Mouse (Mus musculus) large intestine, adult 2 months (tissue): Measurements from ENCODE around the gene Prpf40b. TPM values are rescaled to one million over a fixed set of nuclear protein-coding genes. Genes with fewer than 3 reads are reported as not detected.

Experiments
- DNase-seq: peaks from one replicate; pipeline ENCODE4 v3.0.0-alpha.2; 2012; ENCODE audit warnings: low read depth, low spot score
- WGBS: fragments of 180-500 bp; shearing (Covaris S2); methylation state at CpG from one replicate; pipeline ENCODE4 v1.1.7; 2018; 5-methylcytosine and 5-hydroxymethylcytosine counted together
- polyA plus RNA-seq: library from polyadenylated mRNA; depleted of rRNA; stranded (reverse); fragments of >200 nt; gene quantifications from 2 replicates; pipeline ENCODE4 v1.2.3, GENCODE M21; 2012

Prpf40b gene
- polyA plus RNA-seq, 1 experiment = 20.6 TPM

- no peak for DNase-seq
Measured at GRCm38 (mm10) chr15:99326959-99327358, 32.1 kb downstream of the Prpf40b start.

GRCm38 (mm10) chr15:99328011-99328410, 33.1 kb downstream of the Prpf40b start:
- 95% methylated on average over 5 of the region's 5 CpGs for WGBS
- no peak for DNase-seq

More at GRCm38 (mm10) chr15:99326959-99327358, 32.1 kb downstream of the Prpf40b start:
- WGBS = 74% methylated on average over 1 of the region's 1 CpGs

- no peak for DNase-seq
- 71% methylated on average over 2 of the region's 2 CpGs for WGBS
Measured at GRCm38 (mm10) chr15:99330324-99330723, 35.4 kb downstream of the Prpf40b start.

- WGBS = 91% methylated on average over 5 of the region's 5 CpGs
- DNase-seq = no peak
Measured at GRCm38 (mm10) chr15:99331341-99331740, 36.5 kb downstream of the Prpf40b start.

GRCm38 (mm10) chr15:99332111-99332510, 37.2 kb downstream of the Prpf40b start:
- DNase-seq = no peak

- peak; percentile 8 for DNase-seq
- 35% methylated on average over 9 of the region's 9 CpGs for WGBS
Measured at GRCm38 (mm10) chr15:99332921-99333675, 38.2 kb downstream of the Prpf40b start.

- DNase-seq = no peak
- 82% methylated on average over 3 of the region's 3 CpGs for WGBS
Measured at GRCm38 (mm10) chr15:99333676-99334065, 38.8 kb downstream of the Prpf40b start.

- no peak for DNase-seq
- WGBS = 70% methylated on average over 6 of the region's 6 CpGs
Measured at GRCm38 (mm10) chr15:99334500-99334899, 39.6 kb downstream of the Prpf40b start.

- WGBS = 72% methylated on average over 8 of the region's 8 CpGs
- no peak for DNase-seq
Measured at GRCm38 (mm10) chr15:99335801-99336320, 41.0 kb downstream of the Prpf40b start.

- WGBS = 69% methylated on average over 2 of the region's 2 CpGs
- no peak for DNase-seq
Measured at GRCm38 (mm10) chr15:99338916-99339315, 44.0 kb downstream of the Prpf40b start.

- DNase-seq = no peak
- 60% methylated on average over 6 of the region's 6 CpGs for WGBS
Measured at GRCm38 (mm10) chr15:99339669-99340068, 44.8 kb downstream of the Prpf40b start.

- DNase-seq = no peak
- 79% methylated on average over 3 of the region's 3 CpGs for WGBS
Measured at GRCm38 (mm10) chr15:99341102-99341501, 46.2 kb downstream of the Prpf40b start.

GRCm38 (mm10) chr15:99342194-99342981, 47.5 kb downstream of the Prpf40b start:
- DNase-seq = no peak
- 56% methylated on average over 9 of the region's 9 CpGs for WGBS

- DNase-seq = no peak
- 33% methylated on average over 5 of the region's 5 CpGs for WGBS
Measured at GRCm38 (mm10) chr15:99343414-99344147, 48.7 kb downstream of the Prpf40b start.

GRCm38 (mm10) chr15:99344148-99344870, 49.4 kb downstream of the Prpf40b start:
- no peak for DNase-seq
- WGBS = 62% methylated on average over 8 of the region's 8 CpGs

GRCm38 (mm10) chr15:99344961-99345360, 50.1 kb downstream of the Prpf40b start:
- DNase-seq = no peak
- 61% methylated on average over 4 of the region's 4 CpGs for WGBS

GRCm38 (mm10) chr15:99351610-99352009, 56.7 kb downstream of the Prpf40b start:
- no peak for DNase-seq
- whole genome bisulfite sequencing = 77% methylated on average over 6 of the region's 6 CpGs

GRCm38 (mm10) chr15:99352306-99352705, 57.4 kb downstream of the Prpf40b start:
- no peak for DNase-seq
- 86% methylated on average over 5 of the region's 5 CpGs for WGBS

- 80% methylated on average over 6 of the region's 6 CpGs for WGBS
- no peak for DNase-seq
Measured at GRCm38 (mm10) chr15:99355660-99356059, 60.8 kb downstream of the Prpf40b start.
